7 mouse cellular contexts compared by ENCODE assay signal in genomic region chr4:99929149-99929612, GRCm38 (mm10). TPM values are rescaled to one million over a fixed set of nuclear protein-coding genes. Genes with fewer than 3 reads are reported as not detected.
A peak's percentile ranks its signal among the peaks of the same experiment; 100 is the strongest.
DNase-seq lines count a peak whose midpoint lies in the region; ATAC-seq and TF ChIP-seq lines count a peak whose summit lies in the region.

TSS of gene Pgm1 (plus strand) at chr4:99929414.

- TF ChIP-seq EP300 in lung, postnatal 0 days (IDR thresholded peaks at IDR 0.05) = no peak

- peak within 1 kb of the TSS; percentile 87 for H3K9ac ChIP-seq in hindbrain, embryonic 14.5 days
- peak within 1 kb of the TSS; percentile 48; the same call in 1 of the 2 replicates for H3K9ac ChIP-seq in lung, postnatal 0 days (replicated peaks; ENCODE audit: low read depth)

- TF ChIP-seq CTCF in lung, postnatal 0 days (IDR thresholded peaks at IDR 0.05) = no peak

- peaks cover 15% of the 10 kb centered on the region for H3K4me1 ChIP-seq in hindbrain, embryonic 14.5 days (replicated peaks; ENCODE audit: control insufficient read depth, insufficient read depth, low read length)
- H3K4me1 ChIP-seq in lung, postnatal 0 days (ENCODE audit: insufficient read depth, low read depth, low read length) = peaks cover 3% of the 10 kb centered on the region; the same call in 1 of the 2 replicates

- peak; percentile 89 for DNase-seq in NIH3T3 (ENCODE audit: low read depth)
- DNase-seq in cerebellum, adult 11-12 months = peak; percentile 91
- peak; percentile 93 for DNase-seq in gastrocnemius, adult 18-20 months (ENCODE audit: low spot score)
- DNase-seq in hindbrain, embryonic 14.5 days (ENCODE audit: low spot score) = peak; percentile 51
- peak in 1 of 2 experiments; percentile 72 for DNase-seq in layer of hippocampus, postnatal 14 days (ENCODE audit: low spot score in 2 of 2)
- DNase-seq in lung, postnatal 0 days (ENCODE audit: low spot score) = peak; percentile 87
- DNase-seq in retina, adult 2 months (ENCODE audit: low read depth, low spot score) = peak; percentile 71

- peak within 1 kb of the TSS; percentile 94 for H3K27ac ChIP-seq in hindbrain, embryonic 14.5 days
- peak within 1 kb of the TSS; percentile 92 for H3K27ac ChIP-seq in lung, postnatal 0 days (ENCODE audit: low read length)

- H3K4me2 ChIP-seq in hindbrain, embryonic 14.5 days (replicated peaks) = peak within 1 kb of the TSS; percentile 93
- peak within 1 kb of the TSS; percentile 93 for H3K4me2 ChIP-seq in lung, postnatal 0 days (replicated peaks; ENCODE audit: low read depth, low read length)

- H3K27me3 ChIP-seq in hindbrain, embryonic 14.5 days (ENCODE audit: control insufficient read depth, insufficient read depth, low read length) = no peaks in the 10 kb centered on the region
- H3K27me3 ChIP-seq in lung, postnatal 0 days (replicated peaks; ENCODE audit: insufficient read depth, low read length) = no peaks in the 10 kb centered on the region

- peak within 1 kb of the TSS; percentile 75 for H3K4me3 ChIP-seq in hindbrain, embryonic 14.5 days (replicated peaks; ENCODE audit: low read length)
- H3K4me3 ChIP-seq in lung, postnatal 0 days (ENCODE audit: low read depth, low read length) = peak within 1 kb of the TSS; percentile 64

- no peaks in the 10 kb centered on the region for H3K9me3 ChIP-seq in hindbrain, embryonic 14.5 days (ENCODE audit: control insufficient read depth, low read length)
- no peaks in the 10 kb centered on the region for H3K9me3 ChIP-seq in lung, postnatal 0 days (ENCODE audit: low read length)

- no peaks in the 10 kb centered on the region for H3K36me3 ChIP-seq in hindbrain, embryonic 14.5 days (replicated peaks; ENCODE audit: control insufficient read depth, insufficient read depth)
- no peaks in the 10 kb centered on the region for H3K36me3 ChIP-seq in lung, postnatal 0 days (ENCODE audit: insufficient read depth, low read length)

- WGBS in hindbrain, embryonic 14.5 days = 4% methylated on average over 23 of the region's 23 CpGs
- 3% methylated on average over 23 of the region's 23 CpGs for WGBS in lung, postnatal 0 days

- peak; percentile 84 for ATAC-seq in hindbrain, embryonic 14.5 days (ENCODE audit: low FRiP score)
- peak; percentile 84 for ATAC-seq in lung, postnatal 0 days

RNA-seq across cellular contexts. Expression of gene Pgm1, which starts in this region (rescaled TPM):
- 1,000 to 10,000 TPM in 1 of 2 experiments, 100 to 1,000 TPM in 1; 993 to 1,171 TPM for total RNA-seq in gastrocnemius, adult 18-20 months (2021)
- polyA plus RNA-seq in hindbrain, embryonic 14.5 days (2014; fragmentation: Nextera tagmentation; extraction: Ambion mirVana) = 82.7 and 99.8 TPM in 2 replicates
- 10 to 100 TPM; 53.6 to 57.2 TPM for total RNA-seq in layer of hippocampus, postnatal 14 days (2021)
- 76.3 and 81.6 TPM in 2 replicates for polyA plus RNA-seq in lung, postnatal 0 days (2015; fragmentation: Nextera tagmentation; extraction: Ambion mirVana)

Comparison
In these comparisons a context has a peak if more than half of its experiments do, and no peak if none do; other contexts are left out.
1. RNA of gene Pgm1 (total RNA-seq): 993 to 1,171 TPM in gastrocnemius, adult 18-20 months; 53.6 to 57.2 TPM in layer of hippocampus, postnatal 14 days; every median in the first group is over 10 times any median in the second.